Mouse (Mus musculus) CH12.LX (cell line): ENCODE data around the gene Pde4d. TPM values are rescaled to one million over a fixed set of nuclear protein-coding genes. Genes with fewer than 3 reads are reported as not detected.

Experiments used
- DNase-seq: peaks from one replicate; pipeline ENCODE4 v3.0.0-alpha.2; 2013; ENCODE audit errors: extremely low read depth
- H3K27ac ChIP-seq: 2 replicates; pipeline ENCODE4 v1.5.1; 2012; ENCODE audit warnings: low read depth, mild to moderate bottlenecking, control low read depth, moderate library complexity; ENCODE audit not compliant: insufficient read depth
- H3K27me3 ChIP-seq: replicated peaks from 2 replicates; pipeline ENCODE3; 2012; ENCODE audit warnings: inconsistent platforms
- H3K36me3 ChIP-seq, 2 experiments: replicated peaks in 1 of 2; 2 replicates each; pipeline versions ENCODE3 to v1.6.1; 2012; ENCODE audit warnings: inconsistent platforms in 1 of 2, low read length in 1 of 2, mild to moderate bottlenecking in 1 of 2, mixed read lengths in 1 of 2, moderate library complexity in 1 of 2; ENCODE audit not compliant: control insufficient read depth in 1 of 2, insufficient read depth in 1 of 2
- H3K4me1 ChIP-seq, 2 experiments: 2 replicates each; pipeline ENCODE4 v1.6.1; 2012; ENCODE audit warnings: inconsistent platforms in 1 of 2, moderate library complexity in 1 of 2; ENCODE audit not compliant: insufficient read depth in 2 of 2, control insufficient read depth in 1 of 2
- H3K4me2 ChIP-seq: 2 replicates; pipeline ENCODE4 v1.6.1; 2012; ENCODE audit warnings: low read depth, mild to moderate bottlenecking, control low read depth; ENCODE audit not compliant: poor library complexity, insufficient read depth, severe bottlenecking
- H3K4me3 ChIP-seq, 3 experiments: fragments of 150-350 bp in 1 of 3; sonication (generic) in 1 of 3; replicated peaks in 1 of 3; 2 replicates each; pipeline versions ENCODE3 to v1.5.1; 2011 to 2012; ENCODE audit warnings: low read depth in 2 of 3, low read length in 2 of 3, mild to moderate bottlenecking in 2 of 3, moderate library complexity in 2 of 3, control low read depth in 1 of 3, improper control_type of control experiment in 1 of 3, inconsistent platforms in 1 of 3, mixed read lengths in 1 of 3; ENCODE audit not compliant: poor library complexity in 1 of 3
- H3K79me2 ChIP-seq: replicated peaks from 2 replicates; pipeline ENCODE4 v1.6.1; 2012; ENCODE audit warnings: mild to moderate bottlenecking, moderate library complexity; ENCODE audit not compliant: control insufficient read depth, poor library complexity, insufficient read depth, severe bottlenecking; ENCODE audit errors: extremely low read depth
- H3K9ac ChIP-seq: 2 replicates; pipeline ENCODE4 v1.6.1; 2012; ENCODE audit warnings: low read depth, mild to moderate bottlenecking, control low read depth, moderate library complexity; ENCODE audit not compliant: insufficient read depth
- H3K9me3 ChIP-seq: replicated peaks from 2 replicates; pipeline ENCODE3; 2012; ENCODE audit warnings: low read length, inconsistent platforms, mixed read lengths
- CHD1 ChIP-seq: IDR thresholded peaks from 2 replicates; pipeline ENCODE4 v1.6.1; 2012; ENCODE audit warnings: low read depth, low read length, improper control_type of control experiment, inconsistent platforms
- E2F4 ChIP-seq: IDR thresholded peaks from 2 replicates; pipeline ENCODE4 v1.6.1; 2011; ENCODE audit warnings: low read depth, low read length, improper control_type of control experiment; ENCODE audit not compliant: insufficient replicate concordance
- EP300 ChIP-seq: IDR thresholded peaks from 2 replicates; pipeline ENCODE4 v1.6.1; 2011; ENCODE audit warnings: low read length, improper control_type of control experiment
- IRF4 ChIP-seq: IDR thresholded peaks from 2 replicates; pipeline ENCODE4 v1.6.1; 2014; ENCODE audit warnings: low read depth, mild to moderate bottlenecking, inconsistent platforms, low read length, improper control_type of control experiment
- MXI1 ChIP-seq: IDR thresholded peaks from 2 replicates; pipeline ENCODE4 v1.6.1; 2011; ENCODE audit warnings: mild to moderate bottlenecking, low read depth, low read length, improper control_type of control experiment
- MYC ChIP-seq: IDR thresholded peaks from 2 replicates; pipeline ENCODE4 v1.6.1; 2011; ENCODE audit warnings: low read depth, mild to moderate bottlenecking, improper control_type of control experiment, low read length
- NRF1 ChIP-seq: IDR thresholded peaks from 2 replicates; pipeline ENCODE4 v1.6.1; 2014; ENCODE audit warnings: low read depth, mild to moderate bottlenecking, inconsistent platforms, low read length, improper control_type of control experiment, moderate library complexity
- RAD21 ChIP-seq: IDR thresholded peaks from 2 replicates; pipeline ENCODE4 v1.6.1; 2011; ENCODE audit warnings: low read depth, mild to moderate bottlenecking, low read length, improper control_type of control experiment, moderate library complexity
- TBP ChIP-seq: conservative IDR thresholded peaks from 2 replicates; pipeline ENCODE4 v1.6.1; 2011; ENCODE audit warnings: low read depth, low read length, improper control_type of control experiment
- USF1 ChIP-seq: IDR thresholded peaks from 2 replicates; pipeline ENCODE4 v1.6.1; 2014; ENCODE audit warnings: low read depth, mild to moderate bottlenecking, inconsistent platforms, low read length, improper control_type of control experiment
- dilution Hi-C: fragments of 300-500 bp; cut with MboI; formaldehyde crosslinking; loops from 2 replicates; pipeline ENCODE4 v1.14.3; 2020; ENCODE audit warnings: low sequenced_read_pairs; ENCODE audit not compliant: extremely low pct_unique_long_range_greater_than_20kb, extremely low pct_ligation_motif_present
- in situ Hi-C: fragments of 300-500 bp; cut with MboI; formaldehyde crosslinking; loops from 3 replicates; pipeline ENCODE4 v1.14.3; 2019; ENCODE audit warnings: low sequenced_read_pairs, low pct_ligation_motif_present, low pct_unique_long_range_greater_than_20kb, mixed read lengths
- polyA plus RNA-seq: library from polyadenylated mRNA; unstranded; fragments of >175 nt; gene quantifications from 2 replicates; pipeline ENCODE4 v1.2.1, GENCODE M21; 2012; ENCODE audit warnings: low read depth; ENCODE audit not compliant: insufficient read length
- total RNA-seq, 2 experiments: library from RNA; depleted of rRNA; stranded (reverse); fragments of 300-350 nt in 1 of 2; fragments of >200 nt in 1 of 2; gene quantifications; 2 replicates each; pipeline ENCODE4 v1.2.3; 2012 to 2014

Pde4d gene
- total and polyA plus RNA-seq, 3 experiments = not detected

GRCm38 (mm10) chr13:109539371-109539770 lies 1089.6 kb downstream of the Pde4d start:
- Histone ChIP-seq H3K9ac (no peak overlapping the region), H3K79me2 (no peaks in the 10 kb centered on the region), H3K4me1 (no peaks in the 10 kb centered on the region), H3K27me3 (no peaks in the 10 kb centered on the region), H3K4me2 (no peak overlapping the region), H3K9me3 (peaks cover 45% of the 10 kb centered on the region), H3K4me3 (no peak overlapping the region), H3K36me3 (no peaks in the 10 kb centered on the region), H3K27ac (no peak overlapping the region)
- DNase-seq = no peak
- in situ Hi-C loops (no loop called here), dilution Hi-C loops (no loop called here)
- no peak for TF ChIP-seq USF1
- TF ChIP-seq MXI1 = no peak
- TF ChIP-seq EP300 = no peak
- no peak for TF ChIP-seq MYC
- TF ChIP-seq NRF1 = no peak

- DNase-seq = no peak
- Histone ChIP-seq H3K27ac (no peak overlapping the region), H3K36me3 (no peaks in the 10 kb centered on the region), H3K79me2 (no peaks in the 10 kb centered on the region), H3K4me2 (no peak overlapping the region), H3K9me3 (peaks cover 45% of the 10 kb centered on the region), H3K4me3 (no peak overlapping the region), H3K27me3 (no peaks in the 10 kb centered on the region), H3K4me1 (no peaks in the 10 kb centered on the region), H3K9ac (no peak overlapping the region)
- in situ Hi-C loops = no loop called here
- TF ChIP-seq CHD1 = no peak
- no peak for TF ChIP-seq IRF4
- dilution Hi-C loops = no loop called here
These were observed 1094.9 kb downstream of the Pde4d start for GRCm38 (mm10) chr13:109544646-109545045.

- Histone ChIP-seq H3K4me3 (no peak overlapping the region), H3K36me3 (no peaks in the 10 kb centered on the region), H3K79me2 (no peaks in the 10 kb centered on the region), H3K27ac (no peak overlapping the region), H3K9me3 (peaks cover 44% of the 10 kb centered on the region), H3K27me3 (no peaks in the 10 kb centered on the region), H3K4me1 (no peaks in the 10 kb centered on the region), H3K9ac (no peak overlapping the region), H3K4me2 (no peak overlapping the region)
- no peak for TF ChIP-seq RAD21
- no peak for TF ChIP-seq E2F4
- no peak for TF ChIP-seq TBP
- dilution Hi-C loops = no loop called here
- no peak for DNase-seq
- in situ Hi-C loops = no loop called here
These were observed 1096.6 kb downstream of the Pde4d start for GRCm38 (mm10) chr13:109546337-109546736.
